Mouse (Mus musculus) spleen, adult 2 months (tissue): ENCODE data around the gene Prkcz. TPM values are rescaled to one million over a fixed set of nuclear protein-coding genes. Genes with fewer than 3 reads are reported as not detected.
A peak's percentile ranks its signal among the peaks of the same experiment; 100 is the strongest.

Source experiments
- DNase-seq, 2 experiments: peaks; one replicate each; pipeline versions ENCODE4 v3.0.0 to v3.0.0-alpha.2; 2012 to 2021; ENCODE audit warnings: low spot score in 2 of 2, low read depth in 1 of 2
- H3K27ac ChIP-seq: fragments of 200-500 bp; 2 replicates; pipeline ENCODE4 v1.5.1; 2012; ENCODE audit warnings: low read length, inconsistent platforms; ENCODE audit not compliant: insufficient read depth
- H3K27me3 ChIP-seq: fragments of 200-500 bp; 2 replicates; pipeline ENCODE4 v1.6.1; 2012; ENCODE audit warnings: mild to moderate bottlenecking, moderate library complexity, low read length, inconsistent platforms; ENCODE audit not compliant: control insufficient read depth, insufficient read depth
- H3K36me3 ChIP-seq: fragments of 200-500 bp; 2 replicates; pipeline ENCODE4 v1.6.1; 2012; ENCODE audit warnings: mild to moderate bottlenecking, low read length, inconsistent platforms; ENCODE audit not compliant: control insufficient read depth, insufficient read depth
- H3K4me1 ChIP-seq: fragments of 200-500 bp; 2 replicates; pipeline ENCODE4 v1.6.1; 2011; ENCODE audit warnings: inconsistent platforms; ENCODE audit not compliant: control insufficient read depth, insufficient read depth, insufficient read length
- H3K4me3 ChIP-seq: fragments of 200-500 bp; 2 replicates; pipeline ENCODE4 v1.5.1; 2011; ENCODE audit warnings: mild to moderate bottlenecking, inconsistent platforms; ENCODE audit not compliant: insufficient read depth, insufficient read length; ENCODE audit errors: extremely low read depth
- CTCF ChIP-seq: fragments of 200-500 bp; IDR thresholded peaks from 2 replicates; pipeline ENCODE4 v1.5.1; 2011; ENCODE audit warnings: mild to moderate bottlenecking, inconsistent platforms; ENCODE audit not compliant: insufficient read depth, insufficient read length, insufficient replicate concordance; ENCODE audit errors: extremely low read depth
- POLR2A ChIP-seq: fragments of 200-500 bp; IDR thresholded peaks from 2 replicates; pipeline ENCODE4 v1.6.1; 2011; ENCODE audit warnings: low read depth, low read length, inconsistent platforms
- WGBS: fragments of 180-500 bp; shearing (Covaris S2); methylation state at CpG from one replicate; pipeline ENCODE4 v1.1.7; 2018; 5-methylcytosine and 5-hydroxymethylcytosine counted together
- polyA plus RNA-seq: library from polyadenylated mRNA; depleted of rRNA; stranded (reverse); fragments of >200 nt; gene quantifications from 2 replicates; pipeline ENCODE4 v1.2.3, GENCODE M21; 2012

Prkcz gene
- polyA plus RNA-seq, 1 experiment = 2.9 TPM

DNA sequence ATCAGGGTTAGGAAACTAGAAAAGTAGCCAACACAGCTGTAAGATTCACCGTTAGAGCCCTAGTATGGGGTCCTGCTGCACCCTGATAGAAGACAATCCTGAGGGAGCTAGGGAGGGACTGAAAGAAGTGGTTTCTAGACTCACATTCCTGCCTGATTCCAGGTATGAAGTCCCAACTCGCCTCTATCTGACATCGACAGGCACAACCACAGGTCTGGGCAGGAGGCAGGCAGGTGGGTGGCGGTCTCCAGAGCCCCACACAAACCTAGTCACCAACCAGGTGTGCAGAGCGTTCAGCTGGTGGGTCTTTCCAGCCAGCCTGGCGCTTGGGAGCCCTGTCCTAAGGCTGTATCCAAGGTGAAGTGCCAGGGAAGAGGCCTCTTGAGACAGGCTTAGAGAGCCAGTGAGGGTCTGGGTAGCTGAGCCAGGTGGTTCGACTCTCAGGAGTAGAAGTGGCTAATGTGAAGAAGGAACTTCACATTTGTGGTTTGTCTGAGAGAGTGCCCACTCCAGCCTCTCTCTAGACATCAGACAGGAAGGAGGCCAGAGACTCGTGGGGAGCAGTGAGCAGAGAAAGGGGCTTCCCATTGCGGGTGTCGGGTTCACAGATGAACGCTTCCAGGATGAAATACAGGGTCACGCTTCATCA lies 124.3 kb downstream of the Prkcz start:
- Histone ChIP-seq H3K4me3 (no peak overlapping the region), H3K27ac (no peak overlapping the region), H3K27me3 (no peaks in the 10 kb centered on the region), H3K36me3 (no peaks in the 10 kb centered on the region), H3K4me1 (peaks cover 36% of the 10 kb centered on the region)
- no peak for TF ChIP-seq POLR2A
- no peak for TF ChIP-seq CTCF
- DNase-seq = peak; percentile 65
- 37% methylated on average over 12 of the region's 12 CpGs for WGBS

DNA sequence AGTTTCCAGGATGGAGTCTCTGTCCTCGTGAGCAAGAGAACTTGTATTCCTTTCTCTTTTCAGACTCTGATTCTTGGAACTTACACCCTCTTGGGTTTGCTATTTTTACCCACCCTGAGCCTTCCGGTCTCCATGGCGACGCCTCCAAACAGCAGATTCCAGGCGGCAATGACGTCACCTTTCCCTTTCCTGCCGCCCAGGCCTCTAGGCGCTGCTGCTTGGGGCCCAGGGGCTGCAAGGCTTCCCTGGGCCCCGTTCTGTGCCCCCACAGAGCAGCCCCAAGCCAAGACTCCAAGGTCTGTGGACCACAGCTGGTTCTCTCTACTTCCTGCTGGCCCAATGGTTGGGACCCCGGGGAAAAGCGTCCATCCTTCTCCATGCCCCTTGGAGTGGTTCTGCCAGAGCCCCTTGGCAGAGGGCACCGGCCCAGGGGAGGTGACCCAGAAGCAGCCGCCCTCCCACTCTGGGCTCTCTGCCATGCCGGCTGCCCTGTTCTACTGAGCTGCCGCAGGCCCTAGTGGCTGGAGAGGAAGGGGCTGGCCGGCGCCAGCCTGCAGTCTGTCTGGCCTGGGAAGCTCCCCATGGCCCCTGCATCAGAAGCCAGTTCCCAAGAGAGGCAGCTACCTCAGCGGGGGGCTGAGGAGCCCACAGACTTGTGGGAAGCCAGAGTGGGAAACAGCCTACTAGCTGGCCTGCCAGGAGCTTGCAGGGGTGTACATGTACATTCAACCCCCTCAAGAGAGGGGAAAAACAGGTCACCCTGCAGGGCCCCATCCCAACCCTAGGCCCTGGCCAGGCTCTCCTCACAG lies 125.6 kb downstream of the Prkcz start:
- Histone ChIP-seq H3K4me3 (no peak overlapping the region), H3K27ac (peak overlapping the region; percentile 88), H3K36me3 (no peaks in the 10 kb centered on the region), H3K4me1 (peaks cover 36% of the 10 kb centered on the region), H3K27me3 (no peaks in the 10 kb centered on the region)
- WGBS = 10% methylated on average over 18 of the region's 18 CpGs
- TF ChIP-seq CTCF = no peak
- no peak for TF ChIP-seq POLR2A
- DNase-seq = no peak

DNA sequence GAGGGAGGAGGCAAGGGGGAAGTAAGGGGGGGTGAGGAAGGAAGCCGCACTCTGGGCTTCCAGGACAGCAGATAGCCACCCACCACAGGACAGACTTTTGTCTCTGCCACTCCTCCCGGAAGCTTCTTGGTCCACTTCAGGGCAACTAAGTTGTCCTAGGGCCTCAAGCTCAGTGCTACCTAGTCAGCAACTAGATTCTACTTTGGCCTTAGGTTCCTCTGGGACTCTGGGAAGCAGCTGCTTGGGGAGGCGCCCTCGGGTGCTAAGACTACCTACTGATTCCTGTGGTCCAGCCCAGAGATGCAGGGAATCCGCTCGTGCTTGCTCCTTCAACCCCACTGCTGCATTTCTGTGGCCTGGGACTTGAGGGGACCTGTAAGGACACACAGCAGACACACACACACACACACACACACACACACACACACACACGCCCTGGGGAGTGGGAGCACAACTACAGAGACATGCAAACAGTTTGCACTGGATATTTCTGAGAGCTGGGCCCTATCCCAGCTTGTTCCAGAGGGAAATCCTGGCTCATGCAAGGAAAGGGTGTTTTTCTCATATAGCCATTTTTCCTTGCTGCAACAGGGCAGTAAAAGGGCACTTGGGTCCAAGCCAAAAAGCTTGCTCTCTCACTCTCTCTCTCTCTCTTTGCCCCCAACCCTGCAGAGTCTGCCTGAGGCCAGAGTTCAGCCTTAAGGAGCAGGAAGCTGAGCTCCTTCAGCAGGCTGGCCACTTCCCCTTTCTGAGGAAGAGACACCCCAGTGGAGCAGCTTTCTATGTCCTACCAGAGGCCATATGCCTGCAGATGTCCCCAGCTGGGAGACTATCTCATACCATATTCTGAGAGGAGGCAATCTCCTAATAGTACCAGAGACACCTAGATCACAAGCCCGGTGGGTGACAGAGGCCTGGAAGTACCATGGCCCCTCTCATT lies 126.5 kb downstream of the Prkcz start:
- Histone ChIP-seq H3K27me3 (no peaks in the 10 kb centered on the region), H3K4me1 (peaks cover 36% of the 10 kb centered on the region), H3K36me3 (no peaks in the 10 kb centered on the region), H3K27ac (peak overlapping the region; percentile 88), H3K4me3 (no peak overlapping the region)
- no peak for TF ChIP-seq CTCF
- no peak for TF ChIP-seq POLR2A
- 22% methylated on average over 8 of the region's 8 CpGs for WGBS
- DNase-seq = no peak

GRCm38 (mm10) chr4:155233878-155234277 lies 127.3 kb downstream of the Prkcz start:
- H3K27me3 ChIP-seq = no peaks in the 10 kb centered on the region
- H3K4me3 ChIP-seq = no peak overlapping the region
- WGBS = 29% methylated on average over 10 of the region's 10 CpGs
- peak overlapping the region; percentile 88 for H3K27ac ChIP-seq
- peaks cover 36% of the 10 kb centered on the region for H3K4me1 ChIP-seq
- no peak for DNase-seq
- TF ChIP-seq POLR2A (no peak), CTCF (no peak)
- no peaks in the 10 kb centered on the region for H3K36me3 ChIP-seq

DNA sequence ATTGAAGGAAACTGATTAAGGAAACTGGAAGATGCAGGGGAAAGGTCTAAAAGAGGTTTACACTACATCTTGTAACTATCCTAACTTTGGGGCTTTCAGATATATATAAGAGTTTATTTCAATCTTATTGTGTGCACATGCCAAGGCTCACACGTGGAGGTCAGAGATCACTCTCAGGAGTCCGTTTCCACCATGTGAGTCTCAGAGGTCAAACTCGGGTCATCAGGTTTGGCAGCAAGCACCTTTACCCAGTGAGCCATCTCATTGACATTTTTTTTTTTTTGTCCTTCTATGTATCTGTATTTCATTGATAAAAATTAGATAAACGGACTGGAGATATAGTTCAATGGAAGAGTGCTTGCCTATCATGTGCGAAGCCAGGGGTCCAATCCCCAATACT lies 132.7 kb downstream of the Prkcz start:
- no peaks in the 10 kb centered on the region for H3K36me3 ChIP-seq
- H3K4me3 ChIP-seq = no peak overlapping the region
- DNase-seq = no peak
- no peaks in the 10 kb centered on the region for H3K27me3 ChIP-seq
- peaks cover 4% of the 10 kb centered on the region; the same call in 1 of the 2 replicates for H3K4me1 ChIP-seq
- TF ChIP-seq CTCF = no peak
- no peak for TF ChIP-seq POLR2A
- WGBS = 83% methylated on average over 5 of the region's 5 CpGs
- no peak overlapping the region for H3K27ac ChIP-seq

GRCm38 (mm10) chr4:155227986-155228385 lies 133.2 kb downstream of the Prkcz start:
- DNase-seq = no peak
- H3K27me3 ChIP-seq = no peaks in the 10 kb centered on the region
- TF ChIP-seq CTCF (no peak), POLR2A (no peak)
- 88% methylated on average over 4 of the region's 4 CpGs for WGBS
- H3K4me1 ChIP-seq = peaks cover 7% of the 10 kb centered on the region
- H3K4me3 ChIP-seq = no peak overlapping the region
- H3K36me3 ChIP-seq = no peaks in the 10 kb centered on the region
- H3K27ac ChIP-seq = no peak overlapping the region
